Mouse (Mus musculus) gonadal fat pad, adult 2 months (tissue): ENCODE measurements around the gene Rere. TPM values are rescaled to one million over a fixed set of nuclear protein-coding genes. Genes with fewer than 3 reads are reported as not detected.

Source experiments
- DNase-seq: peaks from one replicate; pipeline ENCODE4 v3.0.0-alpha.2; 2012; ENCODE audit warnings: low read depth
- polyA plus RNA-seq: library from polyadenylated mRNA; depleted of rRNA; stranded (reverse); fragments of >200 nt; gene quantifications from 2 replicates; pipeline ENCODE4 v1.2.3, GENCODE M21; 2012

Rere gene
- polyA plus RNA-seq, 1 experiment: 16.9 TPM

- no peak for DNase-seq
Observed at GRCm38 (mm10) chr4:150608670-150609069, 327.2 kb downstream of the Rere start.

GRCm38 (mm10) chr4:150613715-150614114 is 332.3 kb downstream of the Rere start:
- DNase-seq: no peak

GRCm38 (mm10) chr4:150615251-150616028 is 334.0 kb downstream of the Rere start:
- DNase-seq: no peak

- DNase-seq: no peak
Observed at GRCm38 (mm10) chr4:150616029-150616420, 334.6 kb downstream of the Rere start.

GRCm38 (mm10) chr4:150616841-150617240 is 335.4 kb downstream of the Rere start:
- no peak for DNase-seq

- DNase-seq: no peak
Observed at GRCm38 (mm10) chr4:150619011-150619410, 337.6 kb downstream of the Rere start.

GRCm38 (mm10) chr4:150622641-150623040 is 341.2 kb downstream of the Rere start:
- DNase-seq: no peak

GRCm38 (mm10) chr4:150624214-150624823 is 342.9 kb downstream of the Rere start:
- no peak for DNase-seq

- DNase-seq: no peak
Observed at GRCm38 (mm10) chr4:150624933-150625332, 343.5 kb downstream of the Rere start.

- DNase-seq: no peak
Observed at GRCm38 (mm10) chr4:150625425-150625824, 344.0 kb downstream of the Rere start.

GRCm38 (mm10) chr4:150625951-150626732 is 344.7 kb downstream of the Rere start:
- no peak for DNase-seq

- no peak for DNase-seq
Observed at GRCm38 (mm10) chr4:150629266-150629665, 347.8 kb downstream of the Rere start.

- DNase-seq: no peak
Observed at GRCm38 (mm10) chr4:150635568-150635967, 354.1 kb downstream of the Rere start.

- DNase-seq: no peak
Observed at GRCm38 (mm10) chr4:150636635-150637034, 355.2 kb downstream of the Rere start.

GRCm38 (mm10) chr4:150644299-150644698 is 362.9 kb downstream of the Rere start:
- DNase-seq: no peak

- DNase-seq: no peak
Observed at GRCm38 (mm10) chr4:150649327-150649726, 367.9 kb downstream of the Rere start.

GRCm38 (mm10) chr4:150651390-150652277 is 370.2 kb downstream of the Rere start, which contains the start of gene Slc45a1:
Gene Slc45a1, minus strand, starts transcription at chr4:150652174.
- DNase-seq: no peak

GRCm38 (mm10) chr4:150653072-150653599 is 371.7 kb downstream of the Rere start:
- no peak for DNase-seq

- DNase-seq: no peak
Observed at GRCm38 (mm10) chr4:150655989-150656388, 374.5 kb downstream of the Rere start.

GRCm38 (mm10) chr4:150656504-150656903 is 375.1 kb downstream of the Rere start:
- DNase-seq: no peak

- DNase-seq: no peak
Observed at GRCm38 (mm10) chr4:150659926-150660610, 378.6 kb downstream of the Rere start.
